Mouse (Mus musculus) cerebellum, adult 11-12 months (tissue): ENCODE measurements at regions not wholly inside any gene's neighbourhood (a gene's known extent, or its start where the extent isn't known, plus 50 kb on each side); places are given as distances from the start of the nearest gene placed in this dataset.
"Not testable (repeated sequence)": the region's sequence is repeated elsewhere in the genome, so short reads cannot be mapped to it uniquely, and the experiment has no call there.

Experiments
- DNase-seq: peaks from one replicate; pipeline ENCODE4 v3.0.0; 2022

DNA sequence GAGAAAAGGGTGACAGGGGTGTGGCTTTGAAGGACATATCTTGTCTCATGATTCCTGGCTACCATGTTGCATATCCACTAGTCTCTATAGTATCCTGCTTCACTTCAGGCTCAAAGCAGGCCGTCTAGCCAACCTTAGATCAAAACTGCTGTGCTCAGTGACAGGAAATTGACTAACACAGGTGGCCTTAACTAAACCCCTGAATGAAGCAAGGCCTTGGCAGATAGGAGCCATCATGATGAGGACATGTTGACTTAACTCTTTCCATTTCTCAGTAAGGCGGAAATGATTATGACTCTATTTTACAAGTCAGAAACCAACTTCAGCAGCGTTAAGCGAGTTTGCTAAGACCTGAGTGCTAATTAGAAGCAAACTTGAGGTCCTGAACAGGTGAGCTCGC lies 143.2 kb upstream of the Hes1 start:
- DNase-seq = no peak

DNA sequence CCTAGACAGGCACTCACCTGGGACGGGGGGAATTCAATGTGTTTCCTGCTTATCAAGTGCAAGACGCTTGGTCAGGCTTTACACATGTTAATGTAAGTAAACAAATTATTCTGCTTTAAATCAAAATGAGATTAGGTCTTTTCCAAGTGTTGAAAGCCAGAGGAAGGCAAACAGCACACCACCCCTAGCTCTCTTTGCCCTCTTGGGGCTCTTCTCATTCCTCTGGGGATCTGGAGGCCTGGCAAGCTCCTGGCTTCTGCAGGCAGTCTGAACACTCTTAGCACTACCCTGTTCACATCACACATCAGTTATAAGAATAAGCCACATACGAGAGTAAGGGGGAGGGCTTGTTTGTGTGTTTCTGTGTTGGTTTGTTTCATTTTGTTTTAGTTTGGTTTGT lies 142.8 kb upstream of the Hes1 start:
- DNase-seq = no peak

DNA sequence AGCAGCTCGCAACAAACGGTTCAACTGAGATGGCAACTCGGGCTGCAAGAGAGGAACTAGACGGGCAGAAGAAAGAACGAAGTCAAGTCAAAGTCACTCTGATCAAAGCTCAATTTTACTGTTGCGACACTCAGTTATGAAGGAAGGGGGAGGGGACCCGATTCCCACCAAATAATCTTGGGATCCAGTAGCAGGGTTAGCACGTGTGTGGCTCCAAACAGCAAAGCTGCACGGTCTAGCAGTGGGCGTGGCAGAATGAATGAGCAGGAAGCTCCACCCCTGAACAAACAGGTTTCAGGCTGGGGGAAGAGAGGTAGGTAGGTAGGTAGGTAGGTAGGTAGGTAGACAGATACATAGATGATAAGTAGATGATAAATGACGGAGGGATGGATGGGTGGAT lies 136.9 kb upstream of the Hes1 start:
- DNase-seq = not testable (repeated sequence)

DNA sequence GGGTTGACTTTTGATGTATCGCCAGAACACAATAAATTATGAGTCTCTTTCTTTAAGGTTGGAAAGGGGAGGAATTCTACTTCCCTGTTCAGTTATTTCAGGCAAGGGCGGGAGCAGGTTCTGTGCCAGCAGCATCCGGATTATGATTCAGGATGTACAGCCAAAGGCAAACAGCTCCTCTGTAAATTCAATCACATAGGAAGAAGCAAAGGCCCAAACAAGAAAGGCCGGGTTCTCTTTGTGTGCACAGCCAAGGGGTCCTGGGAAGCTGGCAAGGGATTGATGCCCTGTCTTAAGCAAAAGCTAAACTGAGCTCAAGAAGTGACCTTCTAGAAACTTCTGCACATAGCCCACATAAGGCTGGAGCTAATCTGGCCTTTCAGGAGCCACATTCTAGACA lies 135.9 kb upstream of the Hes1 start:
- no peak for DNase-seq

DNA sequence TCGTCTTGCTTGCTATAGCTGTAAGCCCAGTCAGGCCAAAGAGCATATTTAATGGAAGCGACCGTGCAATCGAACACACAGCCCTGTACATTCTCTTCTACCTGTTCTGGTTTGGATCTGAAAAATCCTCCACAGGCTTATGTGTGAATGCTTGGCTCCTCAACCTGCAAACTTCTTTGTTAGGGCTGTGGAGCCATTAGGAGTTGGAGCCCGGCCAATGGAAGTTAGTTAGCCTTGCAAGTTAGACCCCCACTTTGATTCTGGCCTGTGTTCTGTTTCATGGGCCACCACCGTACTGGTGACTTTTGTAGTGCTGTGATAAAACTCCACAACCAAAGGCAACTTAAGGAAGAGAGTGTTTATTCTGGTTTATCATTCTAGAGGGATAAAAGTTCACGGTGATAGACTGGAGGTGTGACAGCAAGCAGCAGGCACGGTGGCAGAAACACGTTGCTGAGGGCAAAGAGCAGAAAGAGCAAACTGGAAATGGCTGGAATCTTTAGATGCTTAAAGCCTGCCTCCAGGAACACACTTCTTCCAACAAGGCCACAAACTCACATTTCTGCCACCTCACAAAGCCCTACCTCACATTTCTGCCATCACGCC lies 132.3 kb upstream of the Hes1 start:
- DNase-seq = no peak

DNA sequence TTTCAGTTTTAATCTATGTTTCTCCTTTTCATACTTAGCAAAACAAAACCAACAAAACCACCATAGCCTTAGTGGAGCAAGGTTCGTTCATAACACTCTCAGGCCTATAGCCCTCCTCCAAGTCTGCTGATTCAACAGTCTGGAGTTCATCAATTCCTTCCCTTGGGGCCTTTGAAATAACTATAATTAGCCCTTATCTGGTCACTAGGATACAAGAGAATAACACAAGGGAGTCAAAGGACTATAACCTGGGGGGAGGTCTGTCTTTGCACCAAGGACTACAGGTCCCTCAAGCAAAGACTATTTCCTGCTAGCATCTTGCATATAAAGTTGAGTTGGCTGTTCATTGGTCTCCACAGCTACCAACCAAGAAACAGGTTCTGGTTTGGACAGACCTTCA lies 129.5 kb upstream of the Hes1 start:
- no peak for DNase-seq

DNA sequence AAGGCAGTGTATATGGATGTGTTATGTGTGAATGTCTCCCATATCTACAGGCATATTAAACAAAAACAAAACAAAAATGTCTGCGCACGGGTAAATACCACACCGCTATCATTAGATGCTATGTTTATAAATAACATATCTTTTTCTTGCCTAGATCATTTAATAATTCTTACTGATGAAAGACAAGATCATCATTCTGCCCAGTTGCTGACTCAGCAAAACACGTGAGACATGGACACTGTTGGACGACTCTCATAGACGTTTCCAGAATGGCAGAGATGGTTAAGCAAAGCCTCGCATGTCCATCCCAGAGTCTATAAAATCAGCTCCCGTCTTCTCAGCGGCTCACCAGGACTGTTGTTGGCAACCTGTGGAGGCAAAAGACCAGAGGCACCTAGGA lies 125.5 kb upstream of the Hes1 start:
- DNase-seq = no peak

DNA sequence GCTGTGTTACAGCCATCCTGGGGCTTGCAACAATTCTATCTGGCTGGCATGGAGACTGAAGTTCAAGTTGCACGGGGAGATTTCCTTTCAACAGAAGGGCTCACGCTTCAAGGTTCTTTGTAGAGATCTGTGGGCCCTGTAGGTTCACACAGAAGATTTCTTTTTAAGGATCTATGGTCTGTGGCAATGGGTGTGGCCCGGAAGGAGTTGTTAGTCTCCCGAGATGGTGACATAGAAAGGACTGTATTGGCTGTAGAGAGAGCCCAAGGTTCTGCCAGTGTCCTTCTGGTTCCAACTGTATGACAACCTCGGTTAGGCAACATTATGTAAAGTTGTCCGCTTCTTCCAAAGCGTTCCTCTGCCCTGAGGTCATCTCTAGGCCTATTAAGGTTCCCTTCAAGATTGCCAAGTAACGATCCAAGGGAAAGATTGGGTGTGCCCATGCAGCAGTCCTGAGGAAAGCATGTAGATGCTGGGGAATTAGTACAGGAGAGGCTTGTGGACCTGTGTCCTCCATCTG lies 124.8 kb upstream of the Hes1 start:
- no peak for DNase-seq

DNA sequence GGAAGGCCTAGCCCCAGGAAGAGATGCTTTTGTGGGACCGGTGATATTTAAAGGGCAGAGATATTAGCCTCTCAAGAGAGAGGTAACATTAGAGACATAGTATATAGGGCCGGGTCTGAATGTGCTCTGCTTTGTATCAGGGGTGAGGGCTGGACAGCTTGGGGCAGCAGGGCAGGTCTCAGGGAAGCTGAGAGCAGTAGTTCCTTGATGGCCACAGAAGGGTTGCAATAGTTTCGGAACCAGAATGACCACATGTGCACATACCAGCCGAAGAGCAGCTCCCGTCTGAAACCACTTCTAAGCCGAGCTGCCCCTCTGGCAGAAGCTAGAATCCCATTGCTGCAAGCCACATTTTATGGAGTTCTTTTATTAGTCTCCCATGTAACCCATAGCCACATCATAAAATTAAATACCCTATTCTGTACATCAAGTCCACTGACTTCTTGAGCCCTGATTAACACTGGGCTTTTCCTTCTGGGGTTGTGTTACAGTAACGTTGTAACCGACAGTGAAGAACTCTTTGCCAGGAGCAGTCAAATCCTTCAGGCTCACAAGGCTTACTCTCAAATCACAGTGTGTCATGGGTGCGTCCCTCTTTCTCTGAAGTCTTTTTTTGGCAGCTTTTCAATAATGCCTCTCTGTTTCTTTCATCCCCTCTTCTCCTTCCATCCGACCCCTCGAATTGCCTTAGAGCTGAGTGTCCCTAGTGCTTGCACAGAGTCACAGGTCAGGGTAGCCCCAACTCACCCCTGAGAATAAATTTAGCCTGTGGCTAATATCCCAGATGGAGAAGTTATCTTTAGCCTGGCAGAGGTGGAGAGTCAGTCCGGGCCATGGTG lies 124.1 kb upstream of the Hes1 start:
- no peak for DNase-seq

DNA sequence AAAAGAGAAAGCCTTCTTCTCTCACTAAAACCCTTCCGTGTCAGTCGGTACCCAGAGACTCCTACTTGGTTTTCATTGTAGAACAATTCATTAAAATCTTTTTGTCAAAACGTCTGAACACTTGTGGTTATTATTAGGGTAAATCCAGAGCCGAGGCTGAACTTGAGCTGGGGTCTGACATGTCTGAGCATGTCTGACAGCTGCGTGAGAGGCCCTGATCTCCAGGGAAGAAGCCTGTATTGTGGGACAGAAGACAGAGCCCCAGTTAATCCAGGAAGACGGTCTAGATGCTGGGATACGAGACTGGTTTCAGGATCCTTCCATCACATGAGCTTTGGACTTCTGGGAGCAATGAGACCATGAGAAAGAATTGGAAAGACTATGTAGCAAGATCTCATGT lies 122.1 kb upstream of the Hes1 start:
- no peak for DNase-seq

DNA sequence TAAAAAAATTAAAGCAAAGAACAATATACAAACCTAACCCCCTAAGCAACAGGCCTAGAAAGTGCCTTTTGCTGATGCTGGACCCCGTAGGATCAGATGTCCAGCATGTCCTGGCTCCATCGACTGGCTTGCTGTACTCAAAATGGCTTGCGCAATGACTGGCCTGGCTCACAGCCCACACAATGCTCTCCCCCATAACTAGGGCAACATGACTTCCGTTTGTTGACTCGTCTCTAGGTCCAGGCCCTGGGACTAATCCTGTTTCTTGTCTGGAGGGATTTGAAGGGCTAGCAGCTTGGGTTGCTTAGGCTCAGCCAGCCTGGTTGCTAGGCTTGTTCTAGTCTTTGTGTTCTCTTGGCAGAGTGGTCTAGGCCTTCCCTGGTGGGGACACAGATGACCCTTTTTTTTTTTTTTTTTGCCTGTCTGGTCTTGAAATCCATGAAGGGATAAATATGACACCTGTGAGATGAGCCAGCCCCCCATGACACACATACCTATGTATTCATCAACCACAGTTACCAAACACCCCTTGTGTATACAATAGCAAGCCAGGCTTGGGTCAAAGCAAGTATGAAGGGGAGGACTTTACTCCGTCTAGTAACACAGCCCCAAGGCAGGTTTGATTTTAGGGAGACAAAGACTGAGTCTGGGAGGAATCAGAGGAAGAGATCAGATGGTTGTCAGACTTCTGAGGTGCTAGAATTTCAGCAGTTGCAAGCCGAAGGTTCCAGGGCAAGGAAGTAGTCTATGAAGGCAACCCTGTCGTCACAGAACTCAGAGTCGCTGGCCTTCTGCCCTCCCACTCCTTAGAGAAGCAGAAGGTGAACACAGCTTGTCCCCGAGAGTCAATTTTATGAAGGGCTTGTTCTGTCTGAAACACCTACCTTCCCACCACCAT lies 120.0 kb upstream of the Hes1 start:
- DNase-seq = peak; percentile 48

DNA sequence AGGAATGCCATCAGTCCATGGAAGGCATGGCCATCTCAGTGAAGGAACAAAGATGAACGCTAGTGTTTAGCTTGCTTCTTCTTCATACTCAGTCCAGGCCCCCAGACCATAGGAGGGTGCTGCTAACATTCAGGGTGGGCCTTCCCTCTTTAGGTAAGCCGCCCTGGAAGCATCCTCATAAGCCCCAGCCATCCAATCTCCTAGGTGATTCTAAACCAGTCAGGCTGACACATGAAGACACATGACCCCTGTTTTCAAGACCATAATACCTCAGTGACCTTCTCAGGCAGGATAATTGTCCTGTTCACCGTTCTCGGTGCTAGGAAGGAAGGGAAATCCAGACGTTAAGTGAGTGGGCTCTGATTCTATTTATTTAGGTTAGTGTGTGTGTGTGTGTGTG lies 119.2 kb upstream of the Hes1 start:
- no peak for DNase-seq

DNA sequence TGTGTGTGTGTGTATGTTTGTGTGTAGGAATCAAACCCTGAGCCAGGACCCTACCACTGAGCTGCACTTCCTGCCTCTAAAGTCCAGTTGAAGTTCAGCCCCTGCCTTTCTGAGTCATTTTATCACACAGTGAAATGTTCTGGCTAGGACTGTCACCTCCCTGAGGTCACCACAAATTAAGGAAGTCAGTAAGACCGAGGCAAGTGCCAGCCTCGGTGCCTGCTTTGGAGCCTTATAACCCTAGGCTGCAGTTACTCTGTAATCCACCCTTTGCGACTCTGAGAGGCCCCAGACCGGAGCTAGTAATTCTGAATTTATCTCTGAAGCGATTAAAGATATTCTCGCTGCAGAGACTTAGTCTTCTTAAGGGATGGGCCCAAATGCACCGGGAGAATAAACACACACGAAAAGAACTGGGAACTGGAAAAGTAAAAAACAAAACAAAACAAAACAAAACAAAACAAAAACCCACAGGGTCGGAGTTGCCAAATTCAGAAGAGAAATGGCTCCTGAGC lies 118.8 kb upstream of the Hes1 start:
- no peak for DNase-seq

DNA sequence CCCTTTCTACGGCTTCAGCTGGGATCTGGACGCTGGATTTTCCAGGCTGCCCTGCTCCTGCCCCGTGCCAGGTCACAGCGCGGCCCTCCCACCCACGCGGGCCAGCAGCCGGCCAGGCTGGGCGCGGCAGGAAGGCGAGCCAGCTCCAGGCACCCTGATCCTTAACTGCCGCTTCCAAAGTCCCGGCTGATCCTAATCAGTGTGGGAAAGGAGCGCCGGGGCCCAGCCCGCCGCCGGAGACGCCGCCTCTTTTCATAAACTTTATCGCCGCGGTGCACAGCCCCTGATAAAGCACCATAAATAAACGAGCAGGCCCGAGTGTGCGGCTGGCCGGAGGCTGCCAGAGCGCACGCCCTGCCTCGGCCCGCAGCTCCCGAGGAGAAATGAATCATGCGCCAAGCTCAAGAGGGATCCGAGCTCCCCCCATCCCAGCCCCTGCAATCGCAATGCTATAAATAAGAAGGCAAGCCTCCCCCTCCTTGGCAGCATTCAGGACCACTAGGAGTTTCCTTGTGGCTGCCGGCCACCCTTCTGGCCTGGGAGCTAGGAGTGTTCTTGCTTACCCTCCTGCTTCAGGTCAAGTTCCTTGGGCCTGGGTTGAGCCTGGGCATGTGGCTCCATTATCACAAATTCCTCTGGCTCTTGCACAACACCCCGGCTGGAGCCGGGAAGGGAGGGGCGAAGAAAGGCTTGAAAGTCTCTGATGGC lies 118.1 kb upstream of the Hes1 start:
- DNase-seq = peak; percentile 63

DNA sequence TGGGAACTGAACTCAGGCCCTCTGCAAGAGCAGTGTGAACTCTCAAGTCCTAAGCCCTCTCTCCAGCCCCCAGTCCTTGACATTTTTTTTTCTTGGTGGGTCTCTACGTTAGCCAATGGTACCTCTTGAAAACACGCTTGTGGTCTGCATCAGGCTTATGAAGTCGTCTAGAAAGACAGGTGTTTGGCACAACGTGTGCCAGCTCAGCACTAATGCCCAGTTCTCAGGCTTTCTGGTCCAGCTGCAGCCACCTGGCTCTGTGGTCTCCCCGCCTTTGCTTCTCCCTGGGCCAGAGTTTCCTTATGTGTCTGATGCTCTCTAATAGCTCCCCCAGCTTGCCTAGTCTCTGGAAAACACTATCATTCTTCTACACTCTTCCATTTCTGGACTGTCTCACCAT lies 117.2 kb upstream of the Hes1 start:
- no peak for DNase-seq

DNA sequence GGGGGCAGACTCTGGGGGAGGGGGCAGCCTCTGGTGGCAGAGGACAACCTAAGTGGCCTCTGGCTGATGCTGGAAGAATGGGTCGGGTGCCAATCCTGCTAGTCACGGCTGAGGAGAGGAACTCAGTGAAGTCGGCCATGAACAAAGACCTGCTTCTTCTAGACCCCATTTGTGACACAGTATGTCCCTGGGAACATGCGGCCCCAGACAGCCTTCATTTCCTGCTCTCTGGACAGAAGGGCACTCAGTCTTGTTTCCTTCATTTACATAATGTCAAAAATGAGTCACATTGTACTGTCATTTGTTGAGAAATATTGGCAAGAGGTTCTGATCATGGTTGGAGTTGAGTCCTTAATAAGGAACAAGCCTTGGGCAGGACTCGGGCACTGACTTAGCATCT lies 116.5 kb upstream of the Hes1 start:
- peak; percentile 12 for DNase-seq

DNA sequence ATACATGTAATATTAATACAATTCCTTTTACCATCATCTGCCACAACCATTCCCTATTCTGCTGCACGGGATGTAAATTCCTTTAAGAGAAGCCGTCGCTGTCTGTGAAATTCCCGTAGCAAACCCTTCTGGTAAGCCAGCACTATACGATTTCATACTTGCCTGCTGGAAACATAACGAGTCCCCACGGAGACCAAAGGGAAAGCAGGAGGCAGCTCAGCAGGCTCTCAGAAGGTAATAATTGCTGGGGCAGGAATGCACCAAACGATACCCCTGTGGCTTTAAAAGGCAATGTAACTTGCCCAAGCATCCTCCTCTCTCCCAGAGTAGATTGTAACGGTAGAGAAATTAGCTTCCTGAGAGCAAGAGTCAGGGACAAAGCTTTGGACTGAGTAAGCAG lies 114.0 kb upstream of the Hes1 start:
- no peak for DNase-seq

DNA sequence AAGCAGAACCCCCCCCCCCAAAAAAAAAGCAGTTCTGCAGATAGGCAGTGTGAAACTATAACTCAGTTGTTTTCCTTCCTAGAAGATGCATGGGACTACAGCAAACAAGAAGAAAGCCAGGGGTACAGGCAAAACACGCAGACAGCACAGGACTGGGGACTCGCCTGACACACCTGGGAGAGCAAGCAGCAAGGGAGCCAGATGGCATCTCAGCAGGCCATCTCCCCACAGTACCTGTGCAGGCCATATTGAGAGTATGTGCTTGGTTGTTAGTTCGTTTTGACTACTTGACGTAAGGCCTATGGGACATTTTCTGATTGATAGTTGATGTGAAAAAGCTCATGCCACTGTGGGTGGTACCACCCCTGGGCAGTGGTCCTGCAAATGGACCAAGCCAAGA lies 113.4 kb upstream of the Hes1 start:
- peak; percentile 69 for DNase-seq

DNA sequence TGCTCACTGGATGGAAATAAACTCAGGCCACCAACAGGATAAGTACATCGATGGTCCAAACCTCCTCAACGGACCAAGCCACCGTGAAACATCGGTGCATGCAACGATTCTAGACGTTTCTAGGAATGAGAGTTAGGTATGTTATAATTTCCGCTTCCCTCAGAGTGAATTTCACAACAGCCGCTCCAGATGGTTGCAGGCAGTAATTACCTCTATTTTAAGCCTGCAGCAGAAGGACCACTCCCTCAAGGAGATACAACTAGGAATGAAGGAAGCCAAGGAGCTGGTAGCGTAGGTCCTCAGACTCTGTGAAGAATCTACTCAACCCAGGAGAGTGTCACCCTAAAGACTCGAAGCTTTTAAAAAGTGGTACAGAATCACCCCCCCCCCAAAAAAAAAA lies 109.5 kb upstream of the Hes1 start:
- no peak for DNase-seq

DNA sequence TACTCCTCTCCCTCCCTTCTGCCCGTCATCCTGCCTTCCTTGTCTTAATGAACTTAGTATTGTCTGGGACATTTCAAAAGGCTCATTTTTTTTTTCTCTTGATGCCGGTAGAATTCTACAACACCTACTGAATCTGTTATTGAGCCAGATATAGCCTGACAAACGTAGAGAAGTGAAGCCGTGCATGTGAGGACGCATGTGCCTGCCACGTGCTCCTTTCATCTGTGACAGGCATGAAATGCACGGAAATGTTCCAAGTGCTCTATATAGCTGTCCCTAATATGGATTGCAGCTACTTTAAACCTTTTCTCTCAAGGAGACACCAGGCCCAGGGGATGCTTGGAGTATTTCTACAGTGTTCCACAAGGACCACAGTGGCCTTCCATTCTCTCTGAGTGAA lies 107.3 kb upstream of the Hes1 start:
- no peak for DNase-seq

DNA sequence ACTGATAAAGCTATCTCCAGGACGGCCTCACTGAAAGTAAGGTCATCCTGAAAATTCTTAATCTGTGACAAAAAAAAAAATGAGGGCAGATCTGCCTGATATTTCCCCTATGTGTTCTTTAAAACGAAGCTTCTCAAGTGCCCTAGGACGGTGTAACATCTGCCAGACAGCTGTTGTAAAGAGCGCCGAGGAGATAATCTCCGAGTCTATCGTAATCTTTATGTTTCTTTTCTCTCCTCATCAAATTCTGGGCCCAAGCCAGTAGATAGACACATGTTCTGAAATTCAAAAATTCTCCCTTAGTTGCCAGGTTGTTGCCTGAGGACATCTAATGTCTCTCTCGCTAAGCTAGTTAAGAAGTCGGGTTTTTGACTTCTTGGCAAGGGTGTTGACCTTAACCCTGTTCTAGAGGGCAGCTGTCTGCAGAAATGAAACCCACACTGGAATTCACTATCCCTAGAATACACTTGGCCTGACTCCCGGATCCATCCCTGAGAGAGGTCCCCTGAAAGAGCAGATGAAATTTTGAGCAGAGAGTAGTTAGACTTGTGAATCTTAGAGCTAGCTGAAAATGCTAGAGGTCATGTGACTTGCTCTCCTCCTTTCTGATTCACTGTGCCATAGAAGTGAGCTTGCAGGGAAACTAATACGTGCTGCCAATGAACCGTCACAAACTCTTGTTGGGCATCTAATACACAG lies 104.1 kb upstream of the Hes1 start:
- no peak for DNase-seq

DNA sequence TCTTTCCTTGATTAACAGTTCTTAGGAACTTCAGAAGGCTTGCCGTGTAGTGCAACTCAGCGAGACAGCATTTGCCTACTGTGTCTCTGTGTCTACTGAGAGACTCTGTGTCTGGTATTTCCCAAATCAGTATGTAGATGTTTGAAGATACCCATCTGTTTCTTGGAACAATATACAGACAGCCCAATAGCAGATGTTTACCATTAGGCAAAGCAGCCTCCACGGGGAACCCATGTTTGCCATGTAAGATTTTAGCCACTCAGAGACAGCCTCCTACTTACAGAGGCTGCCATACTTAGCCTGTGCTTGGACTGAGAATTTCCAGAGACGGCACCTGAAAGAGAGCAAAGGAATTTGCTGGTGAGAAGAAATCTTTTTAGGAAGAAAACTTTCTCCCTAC lies 100.9 kb upstream of the Hes1 start:
- DNase-seq = no peak
